Mouse (Mus musculus) neural tube, embryonic 13.5 days (tissue): ENCODE results near the gene Armc7. TPM values are rescaled to one million over a fixed set of nuclear protein-coding genes. Genes with fewer than 3 reads are reported as not detected.
"Not testable (repeated sequence)": the region's sequence is repeated elsewhere in the genome, so short reads cannot be mapped to it uniquely, and the experiment has no call there.

ENCODE experiments used
- ATAC-seq: fragments of 200-750 bp; cut with Nextera tagmentation; 2 replicates; pipeline ENCODE4 v1.8.0; 2017; ENCODE audit warnings: low read depth, mild to moderate bottlenecking, moderate TSS enrichment, moderate library complexity
- H3K27ac ChIP-seq: fragments of 300-500 bp; sonication (generic); replicated peaks from 2 replicates; pipeline ENCODE4 v1.5.1; 2015; ENCODE audit warnings: moderate library complexity, mild to moderate bottlenecking, inconsistent platforms
- H3K27me3 ChIP-seq: fragments of 300-500 bp; sonication (generic); 2 replicates; pipeline ENCODE4 v1.6.1; 2015; ENCODE audit warnings: mild to moderate bottlenecking, inconsistent platforms
- H3K36me3 ChIP-seq: fragments of 300-500 bp; sonication (generic); 2 replicates; pipeline ENCODE4 v1.6.1; 2015; ENCODE audit warnings: mild to moderate bottlenecking, inconsistent platforms
- H3K4me1 ChIP-seq: fragments of 300-500 bp; sonication (generic); replicated peaks from 2 replicates; pipeline ENCODE4 v1.6.1; 2015; ENCODE audit warnings: inconsistent platforms
- H3K4me2 ChIP-seq: fragments of 300-500 bp; sonication (generic); 2 replicates; pipeline ENCODE4 v1.6.1; 2015; ENCODE audit warnings: inconsistent platforms, mild to moderate bottlenecking, moderate library complexity
- H3K4me3 ChIP-seq: fragments of 300-500 bp; sonication (generic); 2 replicates; pipeline ENCODE4 v1.5.1; 2015; ENCODE audit warnings: mild to moderate bottlenecking, inconsistent platforms
- H3K9ac ChIP-seq: fragments of 300-500 bp; sonication (generic); 2 replicates; pipeline ENCODE4 v1.6.1; 2015; ENCODE audit warnings: moderate library complexity, mild to moderate bottlenecking, inconsistent platforms
- H3K9me3 ChIP-seq: fragments of 300-500 bp; sonication (generic); 2 replicates; pipeline ENCODE4 v1.6.1; 2016; ENCODE audit warnings: inconsistent platforms
- WGBS: fragments of 180-500 bp; shearing (Covaris S2); methylation state at CpG from one replicate; pipeline ENCODE4 v1.1.7; 2015; 5-methylcytosine and 5-hydroxymethylcytosine counted together
- polyA plus RNA-seq: library from polyadenylated mRNA; unstranded; fragments of >200 nt; fragmentation: Nextera tagmentation; extraction: Ambion mirVana; gene quantifications from 2 replicates; pipeline ENCODE4 v1.2.1, GENCODE M21; 2015

The Armc7 gene
- polyA plus RNA-seq, 1 experiment from 2014 or later, result 13.1 TPM

DNA sequence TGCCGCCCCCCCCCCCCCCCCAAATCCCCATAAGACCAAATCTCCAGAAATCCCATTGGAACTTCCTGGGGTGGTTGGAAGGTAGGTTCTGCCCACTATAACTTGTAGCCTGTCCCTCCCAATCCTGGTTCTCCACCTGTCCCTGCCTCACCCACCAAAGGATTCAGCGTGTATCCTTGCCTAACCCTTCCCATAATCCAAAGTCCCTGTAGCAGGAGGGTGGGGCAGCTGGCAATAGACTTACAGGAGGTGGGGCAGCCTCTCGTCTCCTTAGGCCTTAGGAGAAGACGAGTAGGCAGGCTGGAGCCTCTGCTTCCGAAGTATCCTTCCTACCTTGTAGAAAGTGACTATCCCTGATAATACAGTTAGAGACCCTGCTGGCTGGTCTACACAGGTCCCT is 19.3 kb upstream of the Armc7 start:
- no peak for ATAC-seq
- no peaks in the 10 kb centered on the region for H3K9me3 ChIP-seq
- peaks cover 5% of the 10 kb centered on the region; the same call in 1 of the 2 replicates for H3K4me1 ChIP-seq
- H3K27me3 ChIP-seq, result 0 out of 2 replicates have a peak, but pooled peaks cover 4% of the 10 kb centered on the region
- WGBS, result 93% methylated on average over 5 of the region's 5 CpGs
- H3K36me3 ChIP-seq, result no peaks in the 10 kb centered on the region
- H3K27ac ChIP-seq, result no peak overlapping the region
- no peak overlapping the region for H3K9ac ChIP-seq
- H3K4me3 ChIP-seq, result no peak overlapping the region
- no peak overlapping the region for H3K4me2 ChIP-seq

DNA sequence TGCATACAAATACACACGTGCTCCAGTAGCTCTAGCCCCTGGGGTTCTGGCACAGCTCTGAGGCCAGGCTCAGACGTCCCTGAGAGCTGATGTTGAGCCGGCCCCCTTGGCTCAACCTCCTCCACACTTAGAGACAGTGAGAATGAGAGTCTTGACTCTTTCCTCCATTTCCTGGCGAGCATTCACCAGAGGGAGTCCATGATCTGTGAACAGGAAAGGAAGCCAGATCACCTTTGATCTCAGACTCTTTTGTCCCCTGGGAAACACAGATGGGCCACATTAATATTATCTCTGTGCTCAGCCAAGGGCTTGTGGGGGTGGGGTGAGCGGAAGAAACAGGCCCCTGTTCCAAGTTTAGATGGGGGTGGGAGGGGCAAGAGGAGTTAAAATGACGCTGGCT is 18.1 kb upstream of the Armc7 start:
- Histone ChIP-seq H3K27me3 (peaks cover 10% of the 10 kb centered on the region; the same call in 1 of the 2 replicates), H3K4me2 (no peak overlapping the region), H3K4me3 (no peak overlapping the region), H3K36me3 (no peaks in the 10 kb centered on the region), H3K4me1 (peaks cover 7% of the 10 kb centered on the region; the same call in 1 of the 2 replicates), H3K9me3 (no peaks in the 10 kb centered on the region), H3K27ac (no peak overlapping the region), H3K9ac (no peak overlapping the region)
- no peak for ATAC-seq
- 38% methylated on average over 6 of the region's 6 CpGs for WGBS

DNA sequence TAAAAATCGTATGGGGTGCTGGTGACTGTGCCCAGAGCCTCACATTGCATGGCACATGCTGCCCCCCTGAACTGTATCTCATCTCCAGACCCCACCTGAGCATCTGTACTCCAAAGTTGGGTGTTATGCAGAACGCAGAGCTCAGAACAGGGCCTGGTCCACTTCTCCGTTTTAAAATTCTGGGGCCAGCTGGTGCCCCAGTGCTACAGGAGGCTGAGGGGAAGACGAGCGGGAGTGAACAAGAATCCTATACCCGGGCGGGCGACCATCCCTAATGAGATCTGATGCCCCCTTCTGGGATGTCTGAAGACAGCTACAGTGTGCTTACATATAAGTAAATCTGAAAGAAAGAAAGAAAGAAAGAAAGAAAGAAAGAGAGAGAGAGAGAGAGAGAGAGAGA is 14.5 kb upstream of the Armc7 start:
- Histone ChIP-seq H3K36me3 (no peaks in the 10 kb centered on the region), H3K4me1 (peaks cover 10% of the 10 kb centered on the region; the same call in 1 of the 2 replicates), H3K9ac (no peak overlapping the region), H3K4me3 (no peak overlapping the region), H3K4me2 (no peak overlapping the region), H3K27ac (no peak overlapping the region), H3K27me3 (peaks cover 13% of the 10 kb centered on the region; the same call in 1 of the 2 replicates), H3K9me3 (no peaks in the 10 kb centered on the region)
- ATAC-seq, result no peak
- WGBS, result 28% methylated on average over 8 of the region's 8 CpGs

DNA sequence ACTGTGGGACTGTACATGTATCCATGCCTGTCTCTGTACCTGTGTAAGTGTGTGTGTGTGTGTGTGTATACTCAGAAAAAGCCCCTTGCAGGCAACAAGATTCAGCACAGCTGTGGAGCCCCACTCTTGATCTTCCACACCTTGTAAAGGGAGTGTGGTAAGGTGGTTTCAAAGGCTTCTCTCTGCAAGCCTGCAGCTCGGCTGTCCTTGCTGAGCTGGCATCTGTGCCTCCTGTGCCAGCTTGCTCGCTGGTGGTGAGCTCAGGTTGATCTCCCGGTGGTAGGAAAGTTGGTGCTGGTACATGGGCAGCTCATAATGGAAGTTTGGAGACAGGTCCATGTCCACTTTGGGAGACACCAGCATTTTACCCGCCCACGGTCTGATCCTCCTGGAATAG is 13.6 kb upstream of the Armc7 start:
- Histone ChIP-seq H3K36me3 (no peaks in the 10 kb centered on the region), H3K27me3 (peaks cover 13% of the 10 kb centered on the region; the same call in 1 of the 2 replicates), H3K27ac (no peak overlapping the region), H3K9me3 (no peaks in the 10 kb centered on the region), H3K9ac (no peak overlapping the region), H3K4me3 (no peak overlapping the region), H3K4me2 (no peak overlapping the region), H3K4me1 (peaks cover 10% of the 10 kb centered on the region; the same call in 1 of the 2 replicates)
- no peak for ATAC-seq
- 71% methylated on average over 5 of the region's 5 CpGs for WGBS

DNA sequence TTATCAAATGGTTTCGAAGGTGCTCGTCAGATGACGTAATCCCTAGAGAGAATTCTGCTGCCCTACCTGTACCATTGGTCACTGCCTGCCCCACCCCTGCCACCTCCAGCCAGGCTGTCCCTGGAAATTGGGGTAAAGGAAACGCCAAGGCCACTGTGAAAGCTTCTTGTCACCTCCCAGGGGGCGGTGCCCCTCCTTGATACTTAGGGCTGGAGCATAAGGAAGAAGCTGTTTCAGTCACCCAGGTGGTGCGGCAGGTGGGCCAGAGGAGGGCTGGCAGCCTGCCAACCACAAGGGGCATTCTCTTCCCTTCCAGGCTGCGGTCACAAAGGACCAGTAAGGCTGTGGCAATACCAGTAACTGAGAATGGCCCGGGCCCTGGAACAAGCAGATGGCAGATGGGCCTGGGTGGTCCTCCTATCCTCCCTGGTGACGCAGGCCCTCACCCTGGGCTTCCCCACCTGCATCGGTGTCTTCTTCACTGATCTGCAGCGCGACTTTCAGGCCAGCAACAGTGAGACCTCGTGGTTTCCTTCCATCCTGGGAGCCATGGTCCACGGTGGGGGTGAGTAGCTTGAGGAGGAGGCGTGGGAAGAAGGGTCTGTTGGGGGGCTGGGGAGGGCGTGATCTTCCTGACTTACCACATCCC is 13.1 kb upstream of the Armc7 start, which contains the start of gene Slc16a5:
Gene Slc16a5 (plus strand): TSS at position 232 of the 649 bp plus-strand sequence.
- no peak within 1 kb of the TSS for H3K27ac ChIP-seq
- no peak for ATAC-seq
- peaks cover 13% of the 10 kb centered on the region; the same call in 1 of the 2 replicates for H3K27me3 ChIP-seq
- 73% methylated on average over 16 of the region's 16 CpGs for whole genome bisulfite sequencing
- no peak within 1 kb of the TSS for H3K4me2 ChIP-seq
- H3K4me1 ChIP-seq, result peaks cover 13% of the 10 kb centered on the region
- H3K9me3 ChIP-seq, result no peaks in the 10 kb centered on the region
- H3K4me3 ChIP-seq, result no peak within 1 kb of the TSS
- no peak within 1 kb of the TSS for H3K9ac ChIP-seq
- no peaks in the 10 kb centered on the region for H3K36me3 ChIP-seq

DNA sequence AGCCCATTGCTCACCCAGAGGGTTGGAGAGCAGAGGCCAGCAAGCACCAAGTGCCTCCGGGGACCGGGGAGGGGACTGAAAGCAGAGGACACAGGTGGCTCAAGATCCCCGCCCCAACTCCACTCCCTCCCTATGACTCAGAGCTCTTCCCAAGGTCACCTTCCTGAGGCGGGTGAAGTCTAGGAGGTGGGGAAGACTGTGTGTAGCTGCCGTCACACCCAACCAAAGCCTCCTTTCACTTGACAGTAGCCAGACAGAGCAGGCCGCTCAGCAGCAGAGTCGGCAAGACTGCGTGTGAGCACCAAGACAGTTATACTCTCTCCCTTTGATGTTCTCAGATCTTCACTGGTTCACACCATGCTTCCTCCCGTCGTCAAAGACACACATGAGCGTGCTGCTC is 12.1 kb upstream of the Armc7 start:
- no peak for ATAC-seq
- Histone ChIP-seq H3K27ac (no peak overlapping the region), H3K27me3 (peaks cover 13% of the 10 kb centered on the region; the same call in 1 of the 2 replicates), H3K36me3 (no peaks in the 10 kb centered on the region), H3K4me2 (no peak overlapping the region), H3K9ac (no peak overlapping the region), H3K9me3 (no peaks in the 10 kb centered on the region), H3K4me1 (peaks cover 12% of the 10 kb centered on the region), H3K4me3 (no peak overlapping the region)
- WGBS, result 77% methylated on average over 11 of the region's 11 CpGs

DNA sequence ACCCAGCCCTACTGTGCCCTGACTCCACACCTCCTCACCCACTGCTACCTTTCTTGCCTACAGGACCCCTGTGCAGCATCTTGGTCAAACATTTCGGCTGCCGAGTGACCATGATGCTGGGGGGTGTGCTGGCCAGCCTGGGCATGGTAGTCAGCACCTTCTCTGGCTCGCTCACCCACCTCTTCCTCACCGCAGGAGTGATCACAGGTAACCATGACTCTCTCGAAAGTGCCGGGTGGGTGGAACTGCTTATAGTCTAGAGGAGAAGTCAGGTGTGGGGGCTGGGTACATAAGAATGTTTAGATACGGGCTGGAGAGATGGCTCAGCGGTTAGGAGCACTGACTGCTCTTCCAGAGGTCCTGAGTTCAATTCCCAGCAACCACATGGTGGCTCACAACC is 10.6 kb upstream of the Armc7 start:
- Histone ChIP-seq H3K27ac (no peak overlapping the region), H3K27me3 (peaks cover 13% of the 10 kb centered on the region; the same call in 1 of the 2 replicates), H3K9ac (no peak overlapping the region), H3K4me2 (no peak overlapping the region), H3K4me3 (no peak overlapping the region), H3K4me1 (peaks cover 12% of the 10 kb centered on the region), H3K36me3 (no peaks in the 10 kb centered on the region), H3K9me3 (no peaks in the 10 kb centered on the region)
- no peak for ATAC-seq
- WGBS, result 88% methylated on average over 8 of the region's 8 CpGs

DNA sequence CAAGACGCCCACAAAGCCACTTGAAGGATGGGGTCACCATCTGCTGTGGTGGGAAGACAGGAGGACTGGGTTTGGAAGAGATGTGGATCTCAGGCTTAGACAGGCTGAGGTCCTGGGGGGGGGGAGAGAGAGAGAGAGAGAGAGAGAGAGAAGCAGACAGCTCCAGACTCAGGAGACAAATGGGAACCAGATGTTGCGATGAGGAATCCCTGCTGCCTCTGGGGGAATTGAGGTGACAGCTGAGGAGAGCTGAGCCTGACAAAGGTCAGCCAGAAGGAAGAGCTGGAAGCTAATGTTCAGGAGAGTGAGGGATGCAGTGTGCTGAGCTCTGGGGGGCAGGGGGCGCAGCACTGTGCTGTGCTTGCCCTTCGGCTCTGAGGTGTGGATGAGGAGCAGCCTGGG is 8.2 kb upstream of the Armc7 start:
- H3K36me3 ChIP-seq, result no peaks in the 10 kb centered on the region
- no peak overlapping the region for H3K4me2 ChIP-seq
- H3K4me3 ChIP-seq, result no peak overlapping the region
- H3K9ac ChIP-seq, result no peak overlapping the region
- H3K9me3 ChIP-seq, result no peaks in the 10 kb centered on the region
- WGBS, result 52% methylated on average over 4 of the region's 4 CpGs
- peaks cover 11% of the 10 kb centered on the region for H3K4me1 ChIP-seq
- no peak overlapping the region for H3K27ac ChIP-seq
- no peak for ATAC-seq
- peaks cover 5% of the 10 kb centered on the region; the same call in 1 of the 2 replicates for H3K27me3 ChIP-seq

DNA sequence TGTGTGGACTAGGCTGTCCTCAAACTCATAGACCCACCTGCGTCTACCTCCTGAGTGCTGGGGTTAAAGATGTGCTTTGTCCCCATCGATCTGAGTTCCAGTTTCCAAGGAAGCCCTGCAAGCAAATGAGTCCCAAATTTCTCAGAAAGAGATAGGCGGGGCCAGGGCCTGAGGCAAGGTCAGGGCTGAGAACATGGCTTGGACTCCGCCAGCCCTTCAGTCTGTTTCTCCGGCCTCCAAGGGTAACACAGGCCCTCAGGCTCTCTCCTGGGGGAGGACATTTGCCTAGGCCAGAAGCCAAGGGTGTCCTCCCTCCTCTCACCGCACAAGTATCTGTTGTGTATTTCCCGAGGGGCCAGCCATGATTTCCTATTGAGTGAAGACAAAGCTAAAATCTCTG is 3.3 kb upstream of the Armc7 start:
- H3K27me3 ChIP-seq, result no peaks in the 10 kb centered on the region
- no peaks in the 10 kb centered on the region for H3K36me3 ChIP-seq
- no peak overlapping the region for H3K9ac ChIP-seq
- 90% methylated on average over 7 of the region's 7 CpGs for WGBS
- no peak overlapping the region for H3K4me3 ChIP-seq
- H3K4me1 ChIP-seq, result peaks cover 36% of the 10 kb centered on the region
- H3K27ac ChIP-seq, result no peak overlapping the region
- ATAC-seq, result no peak
- H3K9me3 ChIP-seq, result no peaks in the 10 kb centered on the region
- H3K4me2 ChIP-seq, result no peak overlapping the region

DNA sequence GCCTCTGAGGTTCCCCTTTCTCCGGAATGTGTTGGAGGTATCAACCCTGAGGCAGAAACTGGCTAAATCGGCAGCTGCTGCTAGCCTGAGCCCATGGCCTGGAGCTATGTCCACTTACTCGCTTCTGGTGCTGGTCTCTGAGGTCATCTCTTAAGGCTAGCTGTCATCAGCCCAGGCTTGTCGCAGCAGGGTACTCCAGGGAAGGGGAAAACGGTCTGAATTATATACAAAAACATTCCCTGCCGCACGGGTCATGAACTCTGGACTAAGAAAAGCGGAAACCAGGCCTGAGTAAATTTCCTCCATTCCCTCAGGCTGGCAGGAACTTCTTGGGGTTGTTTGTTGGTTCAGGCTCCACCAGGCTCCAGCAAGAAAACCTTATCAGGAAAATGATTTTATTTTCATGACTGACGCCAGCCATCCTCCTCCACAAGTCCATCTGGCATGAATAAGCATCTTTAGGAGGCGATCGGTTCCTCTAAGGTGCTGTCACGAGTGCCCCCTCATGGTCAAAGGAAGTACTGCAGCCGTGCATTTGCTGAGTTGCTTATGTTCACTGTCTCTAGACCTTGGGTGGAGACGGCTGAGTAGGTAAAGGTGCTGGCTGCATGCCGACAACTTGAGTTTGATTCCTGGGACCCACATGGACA is 1.7 kb upstream of the Armc7 start:
- ATAC-seq, result 0 out of 2 replicates have a peak, but pooled peaks have one; percentile 12
- H3K9me3 ChIP-seq, result no peaks in the 10 kb centered on the region
- H3K27me3 ChIP-seq, result no peaks in the 10 kb centered on the region
- 20% methylated on average over 15 of the region's 15 CpGs for WGBS
- H3K27ac ChIP-seq, result peak overlapping the region; percentile 86
- H3K4me2 ChIP-seq, result peak overlapping the region; percentile 22
- peak overlapping the region; percentile 49; the same call in 1 of the 2 replicates for H3K9ac ChIP-seq
- no peaks in the 10 kb centered on the region for H3K36me3 ChIP-seq
- no peak overlapping the region for H3K4me3 ChIP-seq
- H3K4me1 ChIP-seq, result peaks cover 37% of the 10 kb centered on the region

DNA sequence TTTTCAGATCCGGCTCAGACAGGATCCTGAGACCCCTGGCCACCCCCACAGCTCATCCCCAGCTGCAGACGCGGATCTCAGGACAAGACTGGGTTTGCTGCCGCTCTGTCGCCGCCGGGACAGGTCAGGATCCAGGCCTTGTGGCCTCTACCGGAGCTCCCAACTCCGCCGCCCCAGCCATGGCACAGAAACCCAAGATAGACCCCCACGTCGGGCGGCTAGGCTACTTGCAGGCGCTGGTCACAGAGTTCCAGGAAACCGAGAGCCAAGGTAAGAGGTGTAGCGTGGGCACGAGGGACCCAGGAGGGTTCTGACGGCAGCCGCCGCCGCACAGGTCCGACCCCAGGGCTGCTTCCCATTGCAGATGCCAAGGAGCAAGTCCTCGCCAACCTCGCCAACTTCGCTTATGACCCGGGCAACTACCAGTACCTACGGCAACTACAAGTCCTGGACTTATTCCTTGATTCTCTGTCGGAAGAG is 331 bp downstream of the Armc7 start:
- Histone ChIP-seq H3K27ac (peak overlapping the region; percentile 86), H3K9ac (peak overlapping the region; percentile 84), H3K9me3 (no peaks in the 10 kb centered on the region), H3K4me1 (peaks cover 37% of the 10 kb centered on the region), H3K4me2 (peak overlapping the region; percentile 98), H3K27me3 (no peaks in the 10 kb centered on the region), H3K4me3 (peak overlapping the region; percentile 83), H3K36me3 (peaks cover 7% of the 10 kb centered on the region; the same call in 1 of the 2 replicates)
- WGBS, result 2% methylated on average over 28 of the region's 28 CpGs
- peak; percentile 60 for ATAC-seq

DNA sequence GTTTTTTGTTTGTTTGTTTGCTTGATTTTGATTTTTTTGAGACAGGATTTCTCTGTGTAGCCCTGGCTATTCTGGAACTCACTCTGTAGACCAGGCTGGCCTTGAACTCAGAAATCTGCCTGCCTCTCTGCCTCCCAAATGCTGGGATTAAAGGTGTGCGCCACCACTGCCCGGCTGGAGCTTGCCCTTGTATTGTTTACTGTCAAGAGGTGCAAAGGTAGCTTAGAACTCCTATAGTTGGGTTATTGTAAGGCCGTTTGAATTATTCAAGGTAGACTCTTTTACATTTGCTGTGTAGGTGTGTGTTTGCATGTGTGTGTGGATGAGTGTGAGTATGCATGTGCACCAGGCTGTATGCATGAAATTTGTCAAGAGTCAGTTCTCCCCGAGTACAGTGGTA is 1.2 kb downstream of the Armc7 start:
- not testable (repeated sequence) for H3K36me3 ChIP-seq, H3K27ac ChIP-seq, ATAC-seq, H3K27me3 ChIP-seq, H3K9me3 ChIP-seq
- WGBS, result 83% methylated on average over 4 of the region's 4 CpGs
- Histone ChIP-seq H3K4me1 (peaks cover 37% of the 10 kb centered on the region), H3K4me3 (peak overlapping the region; percentile 83), H3K4me2 (peak overlapping the region; percentile 98), H3K9ac (peak overlapping the region; percentile 84)
